Mouse (Mus musculus) lung, postnatal 0 days (tissue): Measurements from ENCODE around the gene Vipr1. TPM values are rescaled to one million over a fixed set of nuclear protein-coding genes. Genes with fewer than 3 reads are reported as not detected.
A peak's percentile ranks its signal among the peaks of the same experiment; 100 is the strongest.

ENCODE experiments used
- ATAC-seq: fragments of 200-750 bp; cut with Nextera tagmentation; 2 replicates; pipeline ENCODE4 v1.8.0; 2017; ENCODE audit warnings: moderate library complexity
- DNase-seq: peaks from one replicate; pipeline ENCODE4 v3.0.0-alpha.2; 2016; ENCODE audit warnings: low spot score
- H3K27ac ChIP-seq: fragments of 300-500 bp; sonication (generic); 2 replicates; pipeline ENCODE4 v1.5.1; 2014; ENCODE audit warnings: antibody characterized with exemption, mild to moderate bottlenecking, low read length, mixed read lengths
- H3K27me3 ChIP-seq: fragments of 300-500 bp; sonication (generic); replicated peaks from 2 replicates; pipeline ENCODE4 v1.6.1; 2014; ENCODE audit warnings: low read length, mixed read lengths; ENCODE audit not compliant: insufficient read depth
- H3K36me3 ChIP-seq: fragments of 300-500 bp; sonication (generic); 2 replicates; pipeline ENCODE4 v1.6.1; 2014; ENCODE audit warnings: low read length, mixed read lengths; ENCODE audit not compliant: insufficient read depth
- H3K4me1 ChIP-seq: fragments of 300-500 bp; sonication (generic); 2 replicates; pipeline ENCODE4 v1.6.1; 2014; ENCODE audit warnings: antibody characterized with exemption, low read depth, low read length, mixed read lengths; ENCODE audit not compliant: insufficient read depth
- H3K4me2 ChIP-seq: fragments of 300-500 bp; sonication (generic); replicated peaks from 2 replicates; pipeline ENCODE4 v1.6.1; 2014; ENCODE audit warnings: low read depth, mild to moderate bottlenecking, low read length, moderate library complexity, mixed read lengths
- H3K4me3 ChIP-seq: fragments of 300-500 bp; sonication (generic); 2 replicates; pipeline ENCODE4 v1.5.1; 2014; ENCODE audit warnings: low read depth, low read length
- H3K9ac ChIP-seq: fragments of 300-500 bp; sonication (generic); replicated peaks from 2 replicates; pipeline ENCODE4 v1.6.1; 2014; ENCODE audit warnings: low read depth, mild to moderate bottlenecking
- H3K9me3 ChIP-seq: fragments of 300-500 bp; sonication (generic); 2 replicates; pipeline ENCODE4 v1.6.1; 2016; ENCODE audit warnings: low read length, mixed read lengths
- CTCF ChIP-seq: IDR thresholded peaks from 2 replicates; pipeline ENCODE4 v1.5.1; 2016; ENCODE audit warnings: antibody characterized with exemption, mild to moderate bottlenecking
- EP300 ChIP-seq: IDR thresholded peaks from 2 replicates; pipeline ENCODE4 v1.6.1; 2016; ENCODE audit warnings: antibody characterized with exemption, mild to moderate bottlenecking, control low read depth
- WGBS: fragments of 180-500 bp; shearing (Covaris S2); extraction: QIAGEN DNeasy Blood & Tissue Kit; methylation state at CpG from one replicate; pipeline ENCODE4 v1.1.7; 2014; 5-methylcytosine and 5-hydroxymethylcytosine counted together
- polyA plus RNA-seq: library from polyadenylated mRNA; unstranded; fragments of >200 nt; fragmentation: Nextera tagmentation; extraction: Ambion mirVana; gene quantifications from 2 replicates; pipeline ENCODE4 v1.2.1, GENCODE M21; 2015

The Vipr1 gene
- polyA plus RNA-seq, 1 experiment from 2014 or later = 0.20 TPM

DNA sequence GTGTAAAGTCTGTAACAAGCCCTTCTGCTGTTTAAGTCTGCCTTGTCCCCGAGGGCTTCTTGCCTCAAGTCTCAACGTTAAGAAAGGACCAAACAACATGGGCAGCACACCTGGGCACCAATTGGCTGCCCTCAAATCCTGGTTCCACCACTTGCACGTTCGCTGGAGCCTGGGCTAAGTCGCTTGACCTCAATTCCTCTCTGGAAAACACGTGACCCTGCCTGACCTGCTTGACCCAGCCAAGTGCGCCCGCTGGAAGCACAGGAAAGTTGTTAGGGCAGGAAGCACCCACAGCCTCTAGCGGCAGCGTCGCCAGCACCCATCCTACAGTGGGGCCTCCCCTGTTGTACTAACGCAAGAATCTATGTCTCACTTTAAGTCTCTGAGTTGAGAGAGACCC, 52.2 kb downstream of the Vipr1 start:
- H3K27ac ChIP-seq = no peak overlapping the region
- 68% methylated on average over 12 of the region's 12 CpGs for WGBS
- no peak for ATAC-seq
- no peaks in the 10 kb centered on the region for H3K9me3 ChIP-seq
- H3K9ac ChIP-seq = no peak overlapping the region
- H3K36me3 ChIP-seq = no peaks in the 10 kb centered on the region
- H3K4me3 ChIP-seq = no peak overlapping the region
- H3K27me3 ChIP-seq = no peaks in the 10 kb centered on the region
- no peaks in the 10 kb centered on the region for H3K4me1 ChIP-seq
- no peak for DNase-seq
- TF ChIP-seq CTCF = no peak
- no peak for TF ChIP-seq EP300
- no peak overlapping the region for H3K4me2 ChIP-seq

DNA sequence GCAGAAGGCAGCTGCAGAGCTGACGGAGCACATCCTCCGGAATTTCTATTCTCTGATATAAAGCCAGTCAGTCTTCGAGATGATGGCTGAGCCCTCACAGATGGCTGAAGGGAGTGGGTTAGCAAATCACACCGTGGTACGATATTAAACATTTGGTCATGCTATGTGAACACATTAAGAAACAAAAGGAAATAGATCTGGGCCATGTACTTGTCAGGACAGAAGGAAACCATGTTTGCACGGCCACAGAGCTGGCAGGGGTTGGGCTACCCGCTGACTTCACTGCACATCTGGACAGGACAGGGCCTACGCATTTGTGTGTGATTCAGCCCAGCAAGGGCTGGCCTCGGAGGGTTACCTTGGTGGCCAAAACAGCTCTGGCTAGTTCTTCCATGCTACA, 54.1 kb downstream of the Vipr1 start:
- Histone ChIP-seq H3K36me3 (no peaks in the 10 kb centered on the region), H3K9ac (no peak overlapping the region), H3K27me3 (no peaks in the 10 kb centered on the region), H3K4me2 (no peak overlapping the region), H3K4me3 (no peak overlapping the region), H3K4me1 (no peaks in the 10 kb centered on the region), H3K9me3 (no peaks in the 10 kb centered on the region), H3K27ac (peak overlapping the region; percentile 78)
- peak; percentile 88 for ATAC-seq
- WGBS = 77% methylated on average over 9 of the region's 9 CpGs
- TF ChIP-seq CTCF = no peak
- TF ChIP-seq EP300 = no peak
- DNase-seq = peak; percentile 86

- Histone ChIP-seq H3K27ac (peak overlapping the region; percentile 78), H3K27me3 (no peaks in the 10 kb centered on the region), H3K36me3 (no peaks in the 10 kb centered on the region), H3K4me2 (no peak overlapping the region), H3K9me3 (no peaks in the 10 kb centered on the region), H3K4me3 (no peak overlapping the region), H3K4me1 (no peaks in the 10 kb centered on the region), H3K9ac (no peak overlapping the region)
- TF ChIP-seq CTCF = peak; percentile 98
- 0 out of 2 replicates have a peak, but pooled peaks have one; percentile 17 for TF ChIP-seq EP300
- ATAC-seq = peak; percentile 23
- WGBS = 100% methylated on average over 1 of the region's 1 CpGs
- DNase-seq = peak; percentile 71
These were observed 54.9 kb downstream of the Vipr1 start for GRCm38 (mm10) chr9:121697150-121698049.

GRCm38 (mm10) chr9:121704261-121704645, 61.7 kb downstream of the Vipr1 start:
- H3K4me3 ChIP-seq = peak overlapping the region; percentile 75
- peaks cover 5% of the 10 kb centered on the region; the same call in 1 of the 2 replicates for H3K4me1 ChIP-seq
- H3K36me3 ChIP-seq = no peaks in the 10 kb centered on the region
- WGBS = 36% methylated on average over 11 of the region's 11 CpGs
- DNase-seq (no peak), ATAC-seq (no peak)
- peak overlapping the region; percentile 73 for H3K4me2 ChIP-seq
- H3K9ac ChIP-seq = 0 out of 2 replicates have a peak overlapping the region, but pooled peaks have one; percentile 57
- H3K9me3 ChIP-seq = no peaks in the 10 kb centered on the region
- no peak for TF ChIP-seq CTCF
- TF ChIP-seq EP300 = no peak
- H3K27me3 ChIP-seq = no peaks in the 10 kb centered on the region
- H3K27ac ChIP-seq = 0 out of 2 replicates have a peak overlapping the region, but pooled peaks have one; percentile 81

DNA sequence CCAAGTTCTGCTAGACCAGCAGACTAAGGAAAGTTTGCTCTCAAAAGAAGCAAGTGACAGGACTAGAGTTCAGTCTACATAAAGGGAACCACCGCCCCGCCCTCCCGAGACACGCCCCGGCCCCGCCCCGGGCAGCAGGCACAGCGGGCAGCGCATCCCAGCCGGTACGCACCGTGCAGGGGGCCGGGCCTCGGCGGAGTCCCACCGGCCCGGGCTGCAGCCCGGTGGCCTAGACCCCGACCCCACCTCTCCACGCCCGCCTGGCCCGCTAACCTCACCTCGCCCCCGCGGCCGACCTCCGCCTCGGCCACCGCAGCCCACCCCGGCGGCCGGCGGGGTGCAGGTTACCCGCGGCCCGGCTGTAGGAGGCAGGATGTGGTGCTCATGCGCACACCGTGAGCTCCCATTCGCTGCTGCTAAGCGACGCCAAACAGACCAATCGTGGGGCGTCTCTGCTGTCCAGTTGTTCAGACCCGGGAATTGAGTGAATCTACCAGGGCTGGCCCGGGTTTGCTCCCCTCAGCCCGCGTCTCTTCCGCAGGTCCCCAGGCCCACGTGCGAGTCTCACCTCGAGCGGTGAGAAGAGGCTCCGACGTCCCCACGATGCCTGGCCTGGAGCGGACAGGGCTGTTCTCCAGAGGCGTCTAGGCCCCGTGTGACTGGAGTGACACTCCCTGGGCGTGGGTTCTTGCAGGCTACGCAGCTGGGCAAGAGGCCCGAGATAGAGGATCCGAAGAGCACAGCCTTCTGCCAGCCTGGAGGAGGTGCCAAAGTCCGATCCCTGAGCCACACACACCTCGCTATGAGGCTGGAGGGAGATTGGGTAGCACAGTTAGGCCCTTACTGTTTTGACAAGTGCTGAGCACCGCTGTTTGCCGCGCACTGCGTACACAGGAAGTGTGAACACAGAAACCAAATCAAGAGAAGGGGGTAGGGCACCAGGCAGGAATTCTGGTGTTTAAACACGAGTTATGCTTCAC, 62.4 kb downstream of the Vipr1 start, which contains the start of gene Sec22c:
Gene Sec22c, minus strand, starts transcription at position 845 of the 980 bp plus-strand sequence.
- Histone ChIP-seq H3K9me3 (no peaks in the 10 kb centered on the region), H3K27me3 (no peaks in the 10 kb centered on the region), H3K9ac (peak within 1 kb of the TSS; percentile 57), H3K36me3 (no peaks in the 10 kb centered on the region), H3K27ac (peak within 1 kb of the TSS; percentile 81), H3K4me3 (peak within 1 kb of the TSS; percentile 75), H3K4me1 (peaks cover 5% of the 10 kb centered on the region; the same call in 1 of the 2 replicates), H3K4me2 (peak within 1 kb of the TSS; percentile 73)
- no peak for TF ChIP-seq EP300
- TF ChIP-seq CTCF = no peak
- DNase-seq = peak; percentile 97
- under 1% methylated on average over 67 of the region's 69 CpGs for WGBS
- peak; percentile 98 for ATAC-seq
